Mouse (Mus musculus) MN1 (cell line): ENCODE measurements around the gene Gm11627.

Experiments used
- DNase-seq: peaks from one replicate; pipeline ENCODE4 v3.0.0-alpha.2; 2016; ENCODE audit warnings: low spot score

Gm11627 gene

DNA sequence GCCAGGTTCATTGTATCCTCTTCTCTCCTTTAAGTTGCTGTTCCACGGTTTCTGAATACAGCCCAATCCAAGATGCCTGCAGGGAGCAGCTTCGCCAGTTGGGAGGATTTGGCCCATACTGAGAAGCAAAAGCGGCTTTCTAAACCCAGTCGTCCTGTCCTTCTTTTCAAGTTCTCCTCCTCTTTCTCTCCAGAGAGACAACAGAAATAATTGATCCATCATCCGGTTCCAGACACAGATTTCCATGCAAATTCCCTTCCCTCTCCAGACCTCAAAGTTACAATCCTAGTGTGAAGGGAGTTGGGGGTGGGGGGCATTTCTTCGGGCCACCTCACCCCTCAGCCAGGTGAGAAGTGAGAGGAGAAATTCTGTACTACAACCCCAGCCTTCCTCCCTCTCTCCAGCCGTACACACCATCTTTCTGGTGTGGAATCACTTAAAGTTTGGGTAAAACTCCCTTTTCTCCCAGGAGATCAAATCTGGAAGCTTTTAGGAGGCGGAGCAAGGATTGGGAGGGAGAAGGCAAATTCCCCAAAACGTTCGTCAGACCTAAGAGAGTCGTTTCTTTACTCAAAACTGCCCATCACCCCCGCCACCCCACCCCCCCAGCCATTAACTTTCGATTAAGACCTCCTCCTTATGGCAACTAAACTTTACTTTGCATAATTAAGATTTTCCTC lies 23.7 kb upstream of the Gm11627 start:
- peak; percentile 34 for DNase-seq

- DNase-seq, result no peak
Measured at GRCm38 (mm10) chr11:102599912-102600311, 20.7 kb upstream of the Gm11627 start.

DNA sequence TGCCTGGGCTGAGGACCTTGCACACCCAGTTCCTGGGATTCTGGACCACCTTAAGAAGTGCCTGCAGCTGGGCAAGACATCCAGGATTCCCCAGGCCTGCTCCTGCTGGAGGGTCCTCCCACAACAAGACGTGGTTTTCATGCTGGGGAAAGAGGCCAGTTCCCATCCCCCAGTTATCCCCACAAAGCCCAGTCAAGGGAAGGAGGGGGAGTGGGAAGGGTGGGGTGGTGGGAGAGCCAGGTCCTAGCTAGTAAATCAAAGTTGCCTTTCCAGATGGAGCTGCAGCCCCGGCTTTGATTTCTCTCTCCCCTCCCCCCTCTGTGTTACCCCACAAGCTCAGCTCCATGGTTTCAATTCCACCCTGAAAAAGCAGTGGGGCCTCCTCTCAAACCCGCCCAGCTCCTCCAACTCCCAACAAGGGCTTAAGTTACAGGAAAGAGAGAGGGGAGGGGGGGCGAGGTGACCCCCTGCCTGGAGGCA lies 16.1 kb upstream of the Gm11627 start:
- DNase-seq, result no peak

DNA sequence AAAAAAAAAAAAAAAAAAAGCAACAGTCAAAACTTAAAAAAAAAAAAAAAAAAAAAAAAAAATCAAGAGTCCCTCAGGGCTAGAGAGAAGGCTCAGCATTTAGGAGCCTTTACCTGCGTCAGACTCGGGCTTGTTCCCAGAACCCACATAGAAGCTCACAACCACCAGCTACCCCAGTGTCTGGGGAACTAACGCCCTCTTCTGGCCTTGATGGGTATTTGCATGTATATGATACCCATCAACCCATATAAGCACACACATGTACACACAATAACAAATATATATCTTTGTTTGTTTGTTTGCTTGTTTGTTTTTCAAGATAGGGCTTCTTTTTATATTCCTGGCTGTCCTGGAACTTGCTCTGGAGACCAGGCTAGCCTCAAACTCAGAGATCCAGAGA lies 8.3 kb upstream of the Gm11627 start:
- no peak for DNase-seq

DNA sequence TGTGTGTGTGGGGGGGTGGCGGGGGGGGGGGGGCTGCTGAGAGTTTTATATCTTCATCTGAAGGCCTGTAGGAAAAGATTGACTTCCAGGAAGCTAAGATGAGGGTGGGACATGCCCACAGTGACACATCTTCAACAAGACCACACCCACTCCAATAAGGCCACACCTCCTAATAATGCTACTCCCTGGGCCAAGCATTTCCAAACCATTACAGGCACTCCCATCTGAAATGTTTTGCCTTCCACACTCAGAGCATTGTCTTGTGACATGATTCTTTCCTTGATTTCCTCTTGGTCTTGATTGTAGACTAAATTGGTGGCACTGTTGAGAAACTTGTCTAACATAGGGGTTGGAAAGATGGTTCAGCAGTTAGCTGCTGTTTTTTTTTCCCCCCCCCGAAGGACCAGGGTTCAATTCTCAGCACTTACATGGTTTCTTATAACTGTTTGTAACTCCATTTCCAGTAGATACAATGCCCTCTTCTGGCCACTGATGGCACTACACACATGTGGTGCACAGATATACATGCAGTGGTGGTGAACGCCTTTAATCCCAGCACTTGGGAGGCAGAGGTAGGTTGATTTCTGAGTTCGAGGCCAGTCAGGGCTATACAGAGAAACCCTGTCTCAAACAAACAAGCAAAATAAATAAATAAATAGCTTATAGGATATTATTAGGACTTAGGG lies 7.3 kb upstream of the Gm11627 start:
- no peak for DNase-seq

DNA sequence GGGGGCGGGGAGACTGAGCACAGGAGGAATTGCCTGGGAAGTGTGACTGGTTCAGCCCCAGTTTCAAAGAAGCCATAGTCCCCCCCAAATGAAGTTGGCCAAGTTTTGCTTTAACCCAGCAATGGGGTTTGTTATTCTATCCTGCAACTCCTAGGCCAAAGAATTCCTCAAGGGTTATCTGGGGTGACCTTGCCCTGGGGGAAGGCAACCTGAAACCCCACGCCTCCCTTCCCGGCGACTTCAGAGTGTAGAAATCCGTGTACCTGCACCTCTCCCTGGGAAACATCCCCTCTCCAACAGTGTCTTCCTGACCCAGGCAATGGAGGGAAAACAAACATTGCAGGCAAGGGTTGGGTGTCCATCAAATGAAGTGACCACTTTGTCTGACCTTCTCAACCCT lies 3.5 kb upstream of the Gm11627 start:
- no peak for DNase-seq

- DNase-seq, result no peak
Measured at GRCm38 (mm10) chr11:102582016-102582610, 2.9 kb upstream of the Gm11627 start.

DNA sequence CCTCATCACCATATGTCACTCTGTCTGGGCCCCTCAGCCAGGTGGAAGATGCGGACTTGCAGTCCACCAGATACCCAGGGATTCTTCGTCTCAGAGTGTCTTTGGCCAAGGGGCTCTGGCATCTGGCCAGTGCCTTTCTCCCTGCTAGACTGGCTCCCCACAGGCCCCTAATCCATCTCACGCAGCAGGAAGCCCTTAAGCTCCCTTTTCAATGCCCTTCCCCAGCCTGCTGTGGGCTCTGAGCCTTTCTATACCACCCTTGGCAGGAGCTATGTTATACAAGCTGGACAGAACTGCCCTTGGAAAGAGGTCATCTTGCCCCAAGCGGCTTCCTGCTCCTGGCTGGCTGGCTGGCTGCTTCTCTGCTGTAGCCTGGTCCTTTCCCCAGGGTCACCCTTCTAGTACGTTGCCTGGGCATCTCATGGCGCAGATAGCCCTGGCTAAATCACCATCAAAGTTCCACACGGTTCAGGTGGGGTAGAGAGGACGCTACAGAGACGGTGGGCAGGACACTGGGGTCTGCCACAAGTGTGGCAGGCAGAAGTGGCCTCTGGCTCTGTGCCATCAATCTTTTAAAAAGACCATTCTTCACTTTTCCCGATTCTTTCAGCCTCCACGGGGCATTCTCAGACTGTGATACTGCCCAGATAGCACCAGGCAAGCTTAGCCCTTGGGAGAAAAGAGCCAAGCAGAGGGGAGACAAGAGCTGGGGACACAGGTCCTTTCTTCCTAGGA lies 2.2 kb upstream of the Gm11627 start:
- DNase-seq, result no peak

DNA sequence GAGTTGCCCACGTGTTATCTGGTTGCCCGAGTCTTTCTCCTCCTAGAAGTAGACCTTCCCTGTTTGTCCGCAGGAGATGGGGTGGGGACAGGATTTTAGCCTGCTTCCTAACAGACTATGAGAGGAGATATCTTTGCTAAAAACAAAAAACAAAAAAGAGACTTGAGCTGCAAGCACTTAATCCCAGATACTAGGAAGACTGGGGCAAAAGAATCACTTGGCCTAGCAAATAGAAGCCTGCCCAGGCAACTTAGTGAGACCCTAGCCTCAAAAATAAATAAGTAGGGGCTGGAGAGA lies 721 bp upstream of the Gm11627 start:
- DNase-seq, result no peak

DNA sequence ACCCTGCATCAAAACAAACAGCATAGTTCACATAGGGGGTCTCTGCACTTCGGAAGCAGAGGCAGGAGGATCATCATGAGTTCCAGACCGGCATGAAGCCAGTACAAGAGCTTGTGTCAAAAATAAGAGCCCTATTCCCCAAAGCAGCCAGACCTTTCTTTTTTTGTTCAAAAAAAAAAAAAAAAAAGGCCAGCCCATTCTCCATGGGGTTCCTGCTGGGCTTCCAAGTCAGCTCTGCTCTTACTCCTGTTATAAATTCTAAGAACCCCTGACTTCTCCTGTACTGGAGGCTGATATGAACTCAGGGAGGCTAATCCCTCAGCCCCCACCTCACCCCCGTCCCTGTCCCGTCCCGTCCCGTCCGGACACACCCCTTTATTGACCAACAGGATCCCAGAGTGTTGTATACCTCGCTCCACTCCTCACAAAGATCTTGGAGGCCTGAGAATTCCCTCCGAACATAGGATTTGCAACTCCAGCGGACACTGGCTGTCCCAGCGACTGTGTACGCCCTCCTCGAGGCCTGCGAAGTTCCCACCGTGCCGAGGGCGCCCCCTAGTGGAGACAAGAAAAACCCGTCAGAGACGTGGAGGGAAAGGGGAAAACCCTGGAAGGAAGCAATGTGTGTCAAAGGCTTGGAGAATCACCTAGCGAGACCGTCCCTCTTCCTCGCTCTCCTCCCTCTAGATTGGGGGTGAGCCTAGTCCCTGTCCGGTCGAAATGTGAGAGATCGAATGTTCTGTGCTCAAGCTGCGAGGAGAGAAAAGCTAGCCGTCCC lies 731 bp downstream of the Gm11627 start:
- DNase-seq, result peak; percentile 90

- no peak for DNase-seq
Measured at GRCm38 (mm10) chr11:102576050-102576754, 3.1 kb downstream of the Gm11627 start.

DNA sequence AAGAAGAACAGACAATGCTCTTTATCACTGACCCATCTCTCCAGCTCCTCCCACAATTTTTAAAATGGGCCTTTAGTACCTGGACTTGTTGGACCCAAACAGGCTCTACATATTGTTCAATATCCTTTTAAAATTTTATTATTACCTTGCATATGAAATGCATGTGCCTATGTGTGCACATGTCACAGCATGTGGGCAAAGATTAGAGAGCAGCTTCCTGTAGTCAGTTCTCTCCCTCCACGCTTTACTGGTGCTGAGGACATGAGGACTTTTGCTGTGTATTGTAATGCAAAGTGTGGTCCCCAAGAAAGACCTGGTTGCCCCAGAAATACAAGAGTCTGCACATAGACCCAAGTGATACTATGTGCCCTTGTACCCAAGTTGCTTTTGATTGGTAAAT lies 4.2 kb downstream of the Gm11627 start:
- DNase-seq, result no peak

DNA sequence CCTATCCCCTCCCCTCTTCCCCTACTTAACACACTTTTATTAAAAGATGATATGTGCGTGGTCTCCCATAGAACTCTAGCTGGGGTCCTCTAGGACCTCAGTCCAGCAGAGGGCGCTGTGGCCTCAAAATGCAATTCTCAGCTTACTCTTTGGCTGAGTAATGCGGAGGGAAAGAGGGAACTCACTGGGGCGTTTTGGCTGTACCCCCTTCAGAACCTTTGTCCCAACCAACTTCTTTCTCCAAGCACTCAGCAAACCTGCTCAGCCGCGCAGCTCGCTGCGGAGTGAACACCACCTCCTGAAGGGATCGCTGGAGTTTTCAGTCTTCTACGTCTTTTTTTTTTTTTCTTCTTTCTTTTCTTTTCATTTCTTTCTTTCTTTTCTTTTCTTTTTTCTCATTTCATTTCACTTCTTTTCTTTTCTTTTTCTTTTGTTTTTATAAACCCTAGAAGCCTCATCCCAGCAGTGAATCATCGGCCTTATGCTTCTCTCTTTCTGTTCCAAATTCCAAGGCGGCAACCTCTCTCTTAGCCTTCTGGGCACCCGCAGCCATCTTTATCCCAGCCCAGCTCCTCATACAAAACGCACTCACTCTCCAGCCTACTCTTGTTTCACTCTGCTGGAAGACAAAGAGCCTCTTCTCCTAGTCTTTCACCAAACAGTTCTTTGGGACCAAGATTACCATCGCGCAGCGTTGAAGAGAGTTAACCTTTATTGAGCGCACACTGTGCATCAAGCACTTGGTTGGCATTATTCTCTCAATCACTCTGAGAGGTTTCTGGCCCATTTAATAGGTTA lies 6.2 kb downstream of the Gm11627 start:
- peak; percentile 86 for DNase-seq

- no peak for DNase-seq
Measured at GRCm38 (mm10) chr11:102568756-102569377, 10.4 kb downstream of the Gm11627 start.

GRCm38 (mm10) chr11:102568191-102568590 lies 11.1 kb downstream of the Gm11627 start:
- DNase-seq, result no peak

DNA sequence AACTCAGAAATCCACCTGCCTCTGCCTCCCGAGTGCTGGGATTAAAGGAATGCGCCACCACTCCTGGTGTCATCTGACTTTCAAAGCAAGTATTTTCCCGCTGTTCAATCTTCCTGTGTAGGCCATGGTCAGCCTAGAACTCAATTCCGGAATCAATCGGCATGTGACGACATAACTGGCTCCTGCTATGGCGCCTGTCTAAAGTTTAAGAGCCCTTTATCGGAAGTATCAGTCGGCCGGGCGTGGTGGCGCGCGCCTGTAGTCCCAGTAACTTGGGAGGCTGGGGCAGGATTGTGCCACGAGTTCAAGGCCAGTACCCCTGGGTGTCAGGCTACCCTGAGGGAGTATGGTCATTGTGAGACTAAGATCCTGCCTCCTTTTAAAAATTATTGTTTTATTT lies 11.5 kb downstream of the Gm11627 start:
- no peak for DNase-seq

GRCm38 (mm10) chr11:102567157-102567556 lies 12.1 kb downstream of the Gm11627 start:
- DNase-seq, result no peak

GRCm38 (mm10) chr11:102566290-102566689 lies 13.0 kb downstream of the Gm11627 start:
- no peak for DNase-seq

GRCm38 (mm10) chr11:102565741-102566140 lies 13.5 kb downstream of the Gm11627 start:
- no peak for DNase-seq
